Mouse (Mus musculus) adrenal gland, adult (tissue): ENCODE measurements around the gene Ankrd13b.

ENCODE experiments used
- DNase-seq, 2 experiments: peaks; one replicate each; pipeline ENCODE4 v3.0.0; 2022 to 2023; ENCODE audit warnings: low spot score in 1 of 2; ENCODE audit not compliant: inconsistent age in 2 of 2

Gene Ankrd13b

DNA sequence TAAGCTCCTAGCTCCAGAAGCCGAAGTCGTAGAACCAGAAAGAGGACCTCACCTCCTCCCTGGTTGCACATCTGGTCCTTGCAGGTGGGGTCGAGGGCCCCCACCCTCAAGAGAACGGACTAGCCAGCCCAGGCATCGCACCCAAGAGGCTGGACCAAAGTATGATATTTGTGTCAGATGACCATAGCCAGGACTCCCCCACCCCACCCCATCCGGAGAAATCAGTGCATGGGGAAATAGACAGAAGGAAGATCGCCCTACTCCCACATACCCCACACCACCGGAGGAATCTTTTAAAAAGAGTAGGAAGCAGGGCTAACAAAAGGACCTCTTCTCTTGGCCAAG is 26.4 kb downstream of the Ankrd13b start:
- no peak for DNase-seq

DNA sequence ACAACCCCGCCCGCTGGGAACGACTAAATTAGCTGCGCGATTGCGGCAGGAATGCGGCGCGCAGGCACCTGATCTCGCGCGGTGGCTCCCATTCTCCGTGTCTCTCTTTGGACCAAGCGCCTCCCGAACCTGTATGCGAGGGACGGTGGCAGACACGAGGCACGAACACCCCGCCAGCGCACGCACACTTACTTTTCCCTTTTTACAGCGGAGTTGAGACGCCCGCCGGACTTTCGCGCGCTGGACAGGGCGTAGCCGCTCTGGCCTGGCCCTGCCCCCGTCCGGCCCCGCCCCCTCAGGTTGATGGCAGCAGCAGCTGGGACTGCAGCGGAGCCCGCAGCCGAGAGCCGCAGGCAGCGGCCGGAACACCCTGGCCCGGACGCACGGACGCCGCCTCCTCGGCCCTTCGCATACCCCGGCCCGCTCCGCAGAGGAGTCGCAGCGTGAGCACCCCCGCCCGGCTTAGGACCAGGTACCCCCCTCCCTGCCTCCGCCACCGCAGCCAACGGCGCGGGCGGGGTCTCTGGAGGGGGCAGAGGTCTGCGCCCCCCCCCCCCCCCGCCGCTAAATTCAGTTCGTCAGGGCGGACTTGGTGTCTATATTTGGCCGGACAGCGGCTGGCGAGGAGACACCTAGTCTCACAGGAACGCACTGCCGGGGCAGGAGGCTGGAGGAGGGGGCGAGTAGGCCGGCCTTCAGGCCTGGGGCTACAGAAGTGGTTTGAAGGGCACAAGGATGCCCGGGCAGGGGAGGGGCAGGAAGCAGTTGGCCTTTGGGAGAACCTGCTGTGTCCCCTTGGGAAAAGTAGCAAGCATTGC is 27.0 kb downstream of the Ankrd13b start, which contains the start of gene Coro6:
Coro6 (plus strand) TSS at position 129 of the 818 bp plus-strand sequence.
- DNase-seq, result peak; percentile 79 to 87

DNA sequence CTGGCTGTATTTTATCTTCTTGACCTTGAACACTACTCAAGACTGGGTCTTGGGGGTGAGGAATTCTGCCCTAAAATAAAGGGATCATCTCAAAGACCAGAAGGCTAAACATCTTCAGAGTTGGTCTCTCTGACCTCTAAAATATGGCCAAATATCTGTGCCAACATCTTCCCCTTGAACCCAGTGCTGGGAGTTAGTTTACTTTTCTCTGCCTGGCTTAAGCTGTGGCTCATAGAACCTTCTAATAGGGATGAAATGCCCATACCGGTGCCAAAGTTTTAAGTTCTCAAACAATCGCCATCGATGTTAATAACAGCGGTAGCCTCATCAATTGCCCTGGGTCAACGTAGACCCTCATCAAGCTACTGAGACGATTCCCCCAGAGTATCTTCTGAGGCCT is 27.6 kb downstream of the Ankrd13b start:
- no peak for DNase-seq

DNA sequence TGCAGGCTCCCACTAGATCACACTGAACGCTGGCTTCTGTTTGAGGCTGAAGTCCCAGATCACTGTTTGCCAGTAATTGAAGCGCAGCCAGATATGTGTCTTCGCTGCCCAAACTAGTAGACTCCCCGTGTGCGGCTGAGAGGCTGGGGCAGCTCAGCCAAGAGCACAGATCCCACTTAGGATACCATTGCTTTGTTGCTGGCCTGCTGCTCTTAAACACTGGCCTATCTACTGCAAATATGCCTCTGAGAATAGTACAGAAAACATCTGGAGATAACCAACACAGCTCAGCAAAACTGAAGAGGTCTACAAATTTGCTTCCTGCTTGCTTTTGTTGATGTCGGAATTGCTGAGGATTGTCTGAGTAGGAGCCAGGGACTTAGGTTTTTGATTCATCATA is 32.6 kb downstream of the Ankrd13b start:
- no peak for DNase-seq

DNA sequence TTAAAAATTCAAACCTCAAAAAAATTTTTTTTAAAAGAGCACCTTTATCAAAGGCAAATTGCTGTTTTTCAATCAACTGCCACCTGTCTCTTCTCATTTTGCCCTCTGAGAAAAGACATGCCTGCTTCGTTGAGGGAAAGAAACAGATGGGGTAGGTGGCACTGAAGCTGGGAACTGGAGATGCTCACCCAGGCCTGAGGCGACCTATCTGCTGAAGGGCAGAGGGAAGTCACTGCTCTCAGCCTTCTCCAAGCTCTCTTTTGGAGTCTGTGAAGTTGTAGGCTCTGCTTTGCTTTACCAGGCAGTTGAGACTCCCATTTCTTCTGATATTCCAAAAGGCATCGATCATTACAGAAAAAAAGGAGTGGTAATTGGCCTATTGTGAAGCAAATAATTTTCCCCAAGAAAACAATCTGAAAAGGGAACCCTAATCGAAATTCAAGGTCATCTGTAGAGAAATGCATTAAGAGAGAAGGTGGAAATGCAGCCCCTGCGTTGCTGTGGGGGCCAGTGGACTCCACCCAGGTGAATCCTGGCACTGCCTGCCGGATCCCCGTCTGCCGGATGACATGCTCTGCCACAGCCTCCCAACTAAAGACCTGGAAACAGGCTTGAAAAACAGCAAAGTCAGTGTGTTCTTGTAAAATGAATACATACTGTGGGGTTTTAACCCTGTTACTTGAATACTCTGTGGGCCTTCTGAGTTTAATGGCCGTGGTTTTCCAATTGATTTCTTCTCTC is 33.5 kb downstream of the Ankrd13b start:
- no peak for DNase-seq

DNA sequence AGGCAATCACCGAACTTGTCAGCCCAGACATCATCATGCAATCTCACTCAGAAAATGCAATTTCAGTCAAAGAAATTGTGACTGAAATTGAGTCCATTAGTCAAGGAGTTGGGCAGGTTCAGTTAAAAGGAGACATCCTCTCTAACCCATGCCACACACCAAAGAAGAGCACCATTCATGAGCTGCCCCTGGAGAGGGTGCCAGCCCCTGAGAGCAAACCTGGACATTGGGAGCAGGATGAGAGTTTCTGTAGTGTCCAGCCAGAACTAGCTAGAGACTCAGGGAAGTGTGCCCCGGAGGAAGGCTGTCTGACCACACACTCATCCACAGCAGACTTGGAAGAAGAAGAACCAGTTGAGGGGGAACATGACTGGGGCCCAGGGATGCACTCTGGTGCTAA is 36.1 kb downstream of the Ankrd13b start:
- no peak for DNase-seq

DNA sequence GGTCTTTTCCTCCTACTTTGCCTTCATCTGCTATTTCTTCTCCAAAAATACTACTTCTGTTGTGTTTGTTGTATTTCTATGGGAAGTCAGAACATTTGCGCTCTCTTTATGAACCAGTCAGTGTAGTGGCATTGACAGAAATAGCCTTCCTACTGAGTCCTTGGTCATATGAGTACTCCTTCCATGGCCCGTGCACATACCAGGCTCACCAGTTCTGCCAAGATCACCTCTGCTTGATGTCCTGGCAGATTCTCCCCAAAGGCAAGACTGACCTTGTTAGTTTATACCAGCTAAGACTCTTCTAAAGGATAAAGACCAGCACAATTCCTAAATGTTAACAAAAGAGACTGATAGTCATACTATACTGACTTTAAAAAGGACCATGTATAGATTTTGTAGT is 37.8 kb downstream of the Ankrd13b start:
- DNase-seq, result no peak

DNA sequence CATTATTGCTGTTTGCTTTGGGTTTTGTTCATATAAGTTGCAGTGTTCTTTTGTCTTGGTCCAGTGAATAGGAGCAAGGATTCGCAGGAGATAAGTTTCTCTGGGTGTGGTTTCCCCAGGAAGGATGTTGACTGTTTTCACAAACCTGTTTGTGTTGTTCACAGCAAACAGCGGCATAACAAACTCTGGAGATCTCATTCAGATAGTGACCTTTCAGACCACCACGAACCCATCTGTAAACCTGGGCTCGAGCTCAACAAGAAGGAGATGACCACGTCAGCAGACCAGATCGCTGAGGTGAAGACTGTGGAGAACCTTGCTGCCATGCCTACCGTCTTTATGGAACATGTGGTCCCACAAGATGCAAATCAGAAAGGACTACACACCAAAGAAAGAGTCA is 40.3 kb downstream of the Ankrd13b start:
- DNase-seq, result no peak

DNA sequence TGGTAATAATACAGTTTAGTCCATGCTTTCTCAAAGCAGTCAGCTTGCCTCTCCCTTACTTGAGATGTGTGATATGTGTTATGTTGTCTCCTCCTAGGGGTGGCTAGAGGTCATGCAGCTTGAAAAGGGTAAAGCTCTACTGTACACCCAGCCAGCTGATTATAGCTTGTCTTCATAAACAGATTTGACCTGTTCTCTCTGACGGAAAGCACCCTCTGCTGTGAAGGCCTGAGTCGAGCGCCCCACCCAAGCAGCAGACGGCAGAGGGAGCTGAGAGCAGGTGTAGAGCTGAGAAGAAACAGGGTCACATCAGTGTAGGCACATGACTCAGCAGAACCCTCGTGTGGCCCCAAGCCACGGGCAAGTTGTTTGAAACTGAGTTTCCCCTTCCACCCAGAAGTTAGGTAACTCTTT is 42.8 kb downstream of the Ankrd13b start:
- peak; percentile 53 to 90 for DNase-seq

DNA sequence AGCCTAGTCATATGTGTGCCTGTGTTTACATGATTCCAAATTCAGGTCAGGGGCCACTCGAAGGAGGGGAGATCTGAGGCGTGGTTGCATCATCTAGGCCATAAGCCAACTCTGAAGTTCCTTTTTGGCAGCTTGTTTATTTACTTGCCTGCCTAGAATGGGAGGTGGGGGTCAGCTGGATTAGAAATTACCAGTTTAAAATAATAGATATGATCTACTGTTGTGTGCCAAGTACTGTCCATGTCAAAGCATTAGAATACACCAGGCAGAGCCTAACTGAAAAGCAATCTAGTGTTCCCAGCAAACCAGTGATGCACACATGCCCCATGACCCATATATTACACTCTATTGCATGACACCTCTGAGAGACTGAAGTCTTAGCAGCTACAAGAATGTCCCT is 44.5 kb downstream of the Ankrd13b start:
- DNase-seq, result peak in 1 of 2 experiments; percentile 78

DNA sequence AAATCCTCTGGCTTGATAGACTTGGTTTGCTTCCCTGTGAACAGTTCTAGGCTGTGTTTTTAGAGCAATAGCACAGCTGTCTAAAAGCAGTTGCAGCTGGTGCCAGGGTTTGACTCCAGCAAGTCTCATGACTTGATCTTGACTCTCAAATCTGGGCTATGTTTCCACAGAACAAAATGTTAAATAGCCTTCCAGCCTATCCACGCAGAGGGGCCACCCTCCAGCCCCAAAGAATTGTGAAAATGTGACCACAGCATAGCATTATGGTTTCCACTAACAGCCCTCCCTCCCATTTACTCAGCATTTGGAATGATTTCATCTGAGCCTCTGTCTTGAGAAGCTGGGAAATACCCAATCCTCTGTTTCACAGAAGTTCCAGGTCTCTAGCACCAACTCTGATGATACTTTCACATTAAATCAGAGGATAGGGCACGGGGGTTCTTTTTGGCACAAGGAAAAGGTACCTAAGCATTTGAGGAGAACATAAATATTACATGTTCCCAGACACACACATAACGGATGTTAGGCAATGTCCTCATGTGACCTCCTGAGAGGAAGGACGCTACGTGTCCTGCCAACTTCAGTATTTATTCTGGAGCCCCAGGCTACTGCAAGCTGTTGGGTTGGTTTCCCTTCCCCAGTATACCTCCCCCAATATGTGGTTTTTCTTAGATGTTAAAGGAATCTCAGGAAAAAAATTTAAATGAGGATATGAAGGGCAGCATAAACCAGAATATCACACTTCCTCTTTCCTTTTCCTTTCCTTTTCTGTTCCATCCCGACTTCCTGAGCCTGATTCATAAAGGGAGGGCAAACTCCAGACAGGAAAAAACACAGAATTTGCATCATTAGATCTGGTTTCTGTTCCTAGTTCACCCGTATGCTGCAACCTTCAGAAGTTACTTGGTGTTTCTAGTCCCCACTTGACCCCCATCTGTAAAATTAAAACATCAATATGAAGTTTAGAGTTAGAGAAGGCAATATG is 47.0 kb downstream of the Ankrd13b start:
- DNase-seq, result peak; percentile 36 to 79

DNA sequence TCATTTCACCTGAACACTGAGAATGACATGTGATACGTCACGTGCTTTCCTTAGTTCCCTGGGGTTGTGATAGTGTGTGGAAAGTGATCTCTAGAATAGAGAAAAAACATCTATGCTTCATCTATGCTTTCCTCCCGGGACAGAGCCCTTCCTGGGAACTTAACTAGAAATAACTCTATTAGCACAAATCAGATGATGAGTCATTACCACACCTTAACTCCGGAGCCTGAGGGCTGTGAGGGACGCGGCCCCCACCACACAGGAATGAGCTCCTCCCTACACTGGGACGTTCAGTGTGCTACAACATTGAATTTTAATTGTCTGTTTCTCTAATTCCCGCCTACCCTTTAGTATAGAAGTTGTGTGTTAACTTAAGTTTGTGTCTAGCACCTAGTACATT is 48.5 kb downstream of the Ankrd13b start:
- no peak for DNase-seq

DNA sequence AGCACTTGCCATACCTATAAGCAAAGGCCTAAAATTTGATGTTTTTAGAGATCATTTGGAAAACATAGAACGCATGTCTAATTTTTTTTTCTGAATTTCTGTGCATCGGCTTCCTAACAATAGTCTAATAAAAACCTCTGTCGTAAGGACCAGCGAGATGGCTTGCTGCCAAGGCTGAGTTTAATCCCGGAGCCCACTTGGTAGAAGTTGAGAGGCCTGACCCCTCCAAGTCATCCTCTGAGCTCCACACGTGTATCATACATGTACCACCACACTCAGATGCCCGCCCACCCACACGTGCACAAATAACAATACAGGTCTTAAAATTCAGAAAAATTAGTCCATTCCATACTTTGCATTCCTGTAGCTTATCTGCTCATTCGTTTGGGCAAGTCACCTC is 49.4 kb downstream of the Ankrd13b start:
- DNase-seq, result no peak

DNA sequence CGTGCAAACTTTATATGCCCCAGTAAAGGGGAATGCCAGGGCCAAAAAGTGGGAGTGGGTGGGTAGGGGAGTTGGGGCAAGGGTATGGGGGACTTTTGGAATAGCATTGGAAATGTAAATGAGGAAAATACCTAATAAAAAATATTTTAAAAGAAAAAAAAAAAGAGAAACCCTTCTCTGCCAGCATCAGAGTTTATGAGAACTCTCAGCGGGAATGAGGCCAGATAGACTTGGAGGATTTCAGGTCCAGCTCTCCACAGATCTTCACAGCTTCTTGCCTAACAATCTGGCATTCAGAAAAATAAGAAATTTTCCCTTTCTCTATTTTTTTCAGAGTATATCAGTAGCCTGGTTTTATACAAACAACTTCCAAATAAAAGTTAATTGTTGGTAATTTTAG is 52.5 kb downstream of the Ankrd13b start:
- DNase-seq, result no peak

DNA sequence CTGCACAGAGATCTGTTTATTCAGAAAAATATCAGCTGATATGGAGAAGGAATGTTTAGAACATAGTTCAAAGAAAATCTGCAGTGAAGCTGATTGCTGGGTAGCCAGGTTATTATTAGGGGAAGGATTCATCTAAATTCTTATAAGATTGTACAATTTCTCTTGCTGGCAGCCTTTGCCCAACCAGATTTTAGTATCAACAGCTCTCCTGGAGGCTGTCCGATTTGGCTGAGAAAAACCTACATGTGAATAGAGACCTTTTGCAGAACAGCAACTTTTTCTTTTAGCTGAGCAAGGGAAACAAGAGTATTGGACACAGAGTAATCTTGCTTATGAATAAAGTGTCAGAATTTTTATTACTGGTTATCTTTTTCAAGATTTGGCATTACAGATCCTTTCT is 61.0 kb downstream of the Ankrd13b start:
- DNase-seq, result no peak

DNA sequence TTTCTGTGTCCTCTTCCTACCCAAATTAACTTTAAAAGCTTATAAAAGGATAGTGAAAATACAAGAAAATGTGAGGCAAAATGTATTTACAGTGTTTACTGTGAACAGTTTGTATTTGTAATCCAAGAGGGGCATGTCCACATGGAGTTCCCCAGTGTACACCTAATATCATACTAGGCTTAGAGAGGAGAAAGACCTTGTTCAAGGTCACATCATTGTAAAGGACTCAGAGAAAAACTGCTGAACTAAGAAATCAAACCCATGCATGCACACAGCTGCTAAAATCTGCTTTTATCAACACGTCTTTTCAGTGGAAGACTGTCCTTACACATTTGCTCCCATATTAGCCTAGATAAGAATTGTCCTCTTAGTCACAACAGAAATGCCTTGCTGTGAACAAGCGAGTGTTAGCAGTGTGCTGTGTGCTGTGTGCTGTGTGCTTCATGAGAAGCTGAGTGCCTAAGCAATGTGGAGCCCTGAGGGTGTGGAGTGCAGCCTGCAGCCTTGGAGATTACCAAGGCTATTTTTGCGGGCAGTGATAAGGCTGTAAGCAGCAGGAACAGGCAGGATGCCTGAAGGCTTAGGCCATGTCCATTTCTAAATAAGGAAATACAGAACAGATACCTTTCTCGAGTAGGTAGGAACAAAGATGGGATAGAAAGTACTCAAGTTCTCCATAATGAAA is 66.2 kb downstream of the Ankrd13b start:
- peak; percentile 38 to 67 for DNase-seq
